Mouse (Mus musculus): ENCODE results near the gene Cebpb.

Cebpb gene

DNA sequence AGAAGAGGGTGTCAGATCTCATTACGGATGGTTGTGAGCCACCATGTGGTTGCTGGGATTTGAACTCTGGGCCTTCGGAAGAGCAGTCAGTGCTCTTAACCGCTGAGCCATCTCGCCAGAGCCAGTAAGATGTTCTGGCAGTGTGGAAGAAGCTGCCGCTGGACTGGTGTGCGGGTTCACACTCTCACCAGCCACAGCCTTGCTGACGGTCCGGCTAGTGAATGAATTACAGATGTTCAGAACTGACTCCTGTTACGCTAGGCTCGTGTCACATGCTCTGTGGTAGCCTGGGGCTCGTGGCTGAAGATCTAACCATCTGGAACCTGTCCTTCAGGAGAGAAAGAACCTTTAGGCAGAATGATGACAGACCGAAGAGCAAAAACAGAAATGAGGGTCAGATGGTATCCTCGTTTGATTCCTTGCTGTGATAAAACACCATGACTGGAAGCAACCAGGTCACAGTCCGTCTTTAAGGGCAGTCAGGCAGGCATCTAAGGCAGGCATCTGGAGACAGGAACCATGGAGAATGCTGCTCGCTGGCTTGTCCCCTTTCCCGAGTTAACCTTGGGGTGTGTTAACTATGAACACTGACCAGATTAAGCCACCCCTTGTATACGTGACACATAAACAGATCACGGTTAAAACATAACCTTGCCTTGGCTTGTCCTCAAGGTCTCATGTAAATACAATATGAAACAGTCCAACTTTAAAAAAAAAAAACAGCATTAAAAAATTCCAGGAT is 22.6 kb upstream of the Cebpb start:
- no peak for DNase-seq

DNA sequence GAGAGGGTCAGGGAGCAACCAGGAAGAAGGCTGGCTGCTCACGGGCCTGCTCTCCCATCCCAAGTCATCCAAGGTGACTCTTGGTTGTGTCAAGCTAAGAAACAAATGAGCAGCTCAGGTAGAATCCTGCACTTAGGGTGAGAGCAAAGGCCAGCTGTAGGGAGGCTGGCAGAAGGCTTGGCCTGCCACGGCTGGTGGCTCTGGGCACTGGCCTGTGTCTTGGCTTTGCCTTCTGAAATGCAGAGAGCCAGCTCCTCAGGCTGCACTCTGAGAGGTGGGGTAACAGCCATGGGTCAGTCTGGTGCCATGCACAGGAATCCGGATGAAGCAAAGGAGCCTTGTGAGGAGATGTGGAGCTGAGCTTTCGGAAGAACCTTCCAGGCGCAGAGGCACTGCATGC is 20.3 kb upstream of the Cebpb start:
- DNase-seq: no peak

DNA sequence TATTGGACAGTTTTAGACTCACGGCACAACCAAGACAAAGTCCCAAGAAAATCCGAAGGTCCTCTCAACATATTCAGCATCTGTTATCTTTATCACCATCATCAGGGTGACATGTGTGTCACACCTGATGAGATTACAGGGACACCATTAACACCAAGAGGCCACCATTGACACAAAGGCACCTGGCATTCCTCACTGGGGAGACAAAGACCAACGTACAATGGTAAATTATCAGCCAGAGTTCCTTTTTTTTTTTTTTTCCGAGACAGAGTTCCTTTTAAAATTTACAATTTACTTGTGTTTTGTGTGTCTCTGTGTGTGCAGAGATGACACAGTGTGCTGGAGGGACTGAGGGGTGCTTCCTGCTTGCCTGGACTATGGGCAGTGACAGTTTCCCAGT is 19.3 kb upstream of the Cebpb start:
- DNase-seq: no peak

DNA sequence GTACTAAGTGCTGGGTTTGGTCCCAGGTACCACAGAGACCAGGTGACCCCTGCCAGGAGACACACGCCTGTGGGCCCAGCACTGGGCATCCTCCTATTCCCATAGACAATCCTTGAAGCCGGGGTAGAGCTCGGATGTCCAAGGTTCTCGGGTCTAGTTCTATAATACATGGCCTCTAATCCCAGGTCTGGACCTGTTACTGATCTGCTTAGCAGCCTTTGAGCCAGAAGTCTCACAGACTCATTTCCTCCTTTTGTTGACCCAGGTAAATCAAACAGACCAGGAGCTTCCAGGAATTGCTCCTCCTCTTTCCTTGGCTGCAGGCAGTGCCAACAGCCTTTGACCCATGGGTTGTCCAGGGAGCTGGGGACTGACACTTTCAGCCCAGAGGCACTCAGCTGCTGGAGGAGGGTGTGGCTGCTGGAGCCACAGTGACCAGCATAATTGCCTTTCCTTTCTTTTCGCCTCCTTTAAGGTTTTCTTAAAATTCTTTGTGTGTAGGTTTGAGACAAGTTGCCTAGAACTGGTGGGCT is 17.5 kb upstream of the Cebpb start:
- no peak for DNase-seq

DNA sequence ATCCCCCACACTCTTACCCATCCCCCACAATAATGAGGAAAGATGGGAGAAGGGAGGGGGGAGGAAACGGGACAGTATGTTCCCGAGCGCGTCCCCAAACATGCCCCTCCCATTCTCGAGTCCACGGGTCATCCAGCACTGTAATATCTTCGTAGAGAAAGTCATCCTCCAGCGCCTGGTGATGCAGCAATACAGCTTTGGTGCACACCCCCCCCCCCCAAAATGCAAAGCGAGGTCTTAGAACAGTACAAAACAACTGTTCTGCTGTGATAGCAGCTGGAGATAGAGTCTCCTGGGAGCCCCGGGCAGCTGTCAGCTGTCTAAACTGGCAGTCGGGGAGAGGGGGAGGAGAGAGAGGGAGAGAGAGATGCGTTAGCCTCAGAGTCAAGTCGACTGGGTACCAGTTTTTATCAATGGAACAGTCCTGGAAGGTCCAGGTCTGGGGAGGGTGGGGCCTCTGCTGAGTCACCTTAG is 16.5 kb upstream of the Cebpb start:
- peak; percentile 62 to 67 for DNase-seq

GRCm38 (mm10) chr2:167675120-167675909 is 13.4 kb upstream of the Cebpb start:
- peak; percentile 58 to 61 for DNase-seq

DNA sequence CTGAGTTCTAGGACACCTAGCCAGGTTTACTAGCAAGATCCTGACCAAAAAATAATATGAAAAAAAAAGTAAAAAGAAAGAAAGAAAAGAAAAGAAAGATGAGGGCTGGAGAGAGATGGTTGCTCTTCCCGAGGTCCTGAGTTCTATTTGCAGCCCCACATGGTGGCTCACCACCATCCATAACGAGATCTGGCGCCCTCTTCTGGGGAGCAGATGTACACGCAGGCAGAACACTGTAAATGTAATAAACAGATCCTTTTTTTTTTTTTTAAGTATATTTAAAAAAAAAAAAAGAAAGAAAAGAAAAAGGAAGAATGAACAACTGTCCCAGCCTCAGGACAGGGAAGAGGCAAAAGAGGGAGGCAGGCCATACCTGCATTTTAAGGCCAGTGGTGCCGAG is 10.1 kb upstream of the Cebpb start:
- peak; percentile 69 to 71 for DNase-seq

DNA sequence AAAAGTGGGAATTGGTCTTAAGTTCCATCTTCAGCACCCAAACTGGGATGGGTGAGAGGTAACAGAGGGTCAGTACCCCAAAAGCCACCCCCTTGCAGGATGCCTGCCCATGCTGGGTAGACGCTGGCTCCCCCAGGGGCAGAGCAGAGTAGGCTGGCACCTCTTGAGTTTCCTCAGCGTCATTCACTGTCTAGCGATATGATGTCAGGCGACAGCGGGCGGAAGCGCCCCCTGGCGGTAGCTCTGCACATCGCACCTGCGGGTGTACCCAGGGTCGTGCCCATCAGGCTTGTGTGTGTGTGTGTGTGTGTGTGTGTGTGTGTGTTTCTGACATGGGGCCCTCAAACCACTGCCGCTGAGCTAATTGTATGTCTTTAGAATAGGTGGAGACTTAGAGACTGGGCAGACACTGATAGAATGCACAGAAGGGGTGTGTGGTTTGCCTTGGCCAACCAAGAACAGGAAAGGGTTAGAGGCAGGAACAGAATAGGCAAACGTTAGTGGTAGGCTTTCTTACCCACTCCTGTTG is 8.7 kb upstream of the Cebpb start:
- peak; percentile 97 for DNase-seq

DNA sequence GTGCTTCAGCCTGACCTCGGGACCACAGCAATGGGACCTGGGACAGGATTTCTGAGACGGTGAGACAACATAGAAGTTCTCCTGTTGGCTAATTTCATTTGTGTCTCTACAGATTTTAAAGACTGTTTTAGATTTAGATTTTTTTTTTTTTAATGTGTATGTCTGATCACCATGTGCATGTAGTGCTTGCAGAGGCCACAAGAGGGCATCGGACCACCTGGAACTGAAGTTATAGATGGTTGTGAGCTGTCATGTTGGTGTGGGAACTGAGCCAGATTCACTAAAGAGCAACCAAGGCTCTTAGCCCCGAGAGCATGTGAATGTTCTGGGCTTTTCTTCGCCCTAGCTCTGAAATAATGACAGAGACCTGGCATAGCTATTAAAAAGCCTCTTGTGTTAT is 8.1 kb upstream of the Cebpb start:
- DNase-seq: peak; percentile 84 to 87

- DNase-seq: no peak
Measured at GRCm38 (mm10) chr2:167683721-167684120, 5.0 kb upstream of the Cebpb start.

GRCm38 (mm10) chr2:167685137-167685536 is 3.6 kb upstream of the Cebpb start:
- DNase-seq: peak; percentile 98

DNA sequence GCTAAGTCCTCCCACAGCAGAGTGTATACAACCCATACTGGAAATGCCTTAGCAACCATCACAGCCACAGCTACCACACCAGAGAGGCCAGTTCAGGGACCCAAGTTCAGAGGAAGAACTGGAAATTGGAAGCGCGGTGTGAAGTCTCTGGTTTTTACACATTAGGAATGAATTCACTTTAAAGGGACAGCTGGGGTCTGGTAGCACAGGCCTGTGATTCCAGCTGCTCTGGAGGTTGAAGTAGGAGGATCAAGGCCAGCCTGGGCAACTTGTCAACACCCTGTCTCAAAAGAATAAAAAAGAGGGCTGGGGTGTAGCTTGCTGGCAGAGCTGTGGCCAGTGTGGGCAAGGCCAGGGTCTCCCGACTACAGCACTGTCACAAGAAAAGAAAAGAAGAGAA is 2.9 kb upstream of the Cebpb start:
- no peak for DNase-seq

DNA sequence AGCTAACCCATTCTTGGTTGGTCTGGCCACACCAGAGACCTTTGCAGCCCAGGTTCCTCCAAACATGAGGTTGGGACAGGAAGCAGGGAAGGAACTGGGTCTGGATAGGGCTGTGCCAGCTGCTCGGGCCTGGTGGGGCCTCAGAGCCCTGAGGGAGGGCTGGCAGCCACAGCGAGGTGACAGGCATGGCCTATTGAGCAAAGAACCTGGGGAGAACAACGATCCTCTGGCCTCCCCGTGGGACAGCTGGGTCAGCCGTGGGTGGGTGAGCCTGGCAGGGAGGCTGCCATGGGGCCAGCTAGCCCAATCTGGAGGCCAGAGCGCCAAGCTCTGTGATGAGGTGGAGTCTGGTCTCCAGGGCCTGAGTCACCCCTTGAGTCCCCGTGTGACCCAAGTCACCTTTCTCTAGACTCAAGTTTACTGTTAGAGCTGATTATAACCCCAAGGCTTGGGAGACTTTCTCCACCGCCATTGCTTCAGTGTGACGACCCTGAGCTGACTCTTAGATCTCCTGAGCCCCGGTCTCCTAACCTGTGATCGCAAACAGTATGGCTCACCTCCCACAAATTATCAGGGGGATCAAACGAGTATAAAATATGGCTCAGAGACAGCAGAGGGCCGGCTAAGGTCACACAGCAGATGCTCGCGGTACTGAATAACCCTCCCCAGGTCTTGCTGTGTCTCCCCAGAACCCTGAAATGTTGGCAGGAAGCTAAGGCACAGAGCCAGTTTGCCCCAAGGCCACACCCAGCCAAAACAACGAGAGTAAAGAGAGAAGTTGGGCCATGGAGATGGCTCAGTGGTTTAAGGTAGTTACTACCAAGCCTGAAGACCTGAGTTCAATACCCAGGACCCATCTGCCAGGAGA is 2.1 kb upstream of the Cebpb start:
- DNase-seq: peak; percentile 33 to 41

- no peak for DNase-seq
Measured at GRCm38 (mm10) chr2:167687250-167687586, 1.5 kb upstream of the Cebpb start.

DNA sequence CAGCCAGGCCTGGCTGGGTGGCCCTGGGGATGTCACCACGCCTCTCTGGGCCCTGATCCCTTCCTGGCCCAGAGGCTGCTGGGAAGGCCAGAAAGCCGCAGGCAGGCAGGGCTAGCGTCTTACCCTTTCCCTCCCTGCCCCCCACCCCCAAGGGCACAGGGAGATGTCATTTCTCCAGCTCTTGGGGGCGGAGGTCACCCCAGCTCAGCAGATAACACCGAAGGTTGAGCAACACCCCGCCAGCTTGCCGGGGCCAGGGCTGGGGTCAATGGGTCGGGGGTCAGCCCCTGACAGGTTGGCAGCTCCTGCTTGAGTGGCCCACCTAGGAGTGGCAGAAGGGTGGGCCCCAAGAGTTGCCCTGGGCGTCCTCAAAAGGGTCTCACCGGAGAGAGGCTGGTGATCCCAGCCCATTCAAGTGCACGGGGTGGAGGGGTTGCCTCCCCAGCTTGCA is 1.0 kb upstream of the Cebpb start:
- DNase-seq: no peak

GRCm38 (mm10) chr2:167688126-167688497 is 603 bp upstream of the Cebpb start:
- peak in 1 of 2 experiments; percentile 39 for DNase-seq

GRCm38 (mm10) chr2:167689501-167690218 is 945 bp downstream of the Cebpb start, which contains the start of gene Tmem189:
Tmem189 (minus strand) TSS chr2:167689822.
- DNase-seq: peak; percentile 74 to 76

- peak; percentile 26 to 36 for DNase-seq
Measured at GRCm38 (mm10) chr2:167690219-167690961, 1.7 kb downstream of the Cebpb start.

GRCm38 (mm10) chr2:167690962-167691311 is 2.2 kb downstream of the Cebpb start:
- DNase-seq: no peak

- DNase-seq: no peak
Measured at GRCm38 (mm10) chr2:167691410-167691809, 2.7 kb downstream of the Cebpb start.
